10 mouse cellular contexts compared by ENCODE assay signal in the genomic region with DNA sequence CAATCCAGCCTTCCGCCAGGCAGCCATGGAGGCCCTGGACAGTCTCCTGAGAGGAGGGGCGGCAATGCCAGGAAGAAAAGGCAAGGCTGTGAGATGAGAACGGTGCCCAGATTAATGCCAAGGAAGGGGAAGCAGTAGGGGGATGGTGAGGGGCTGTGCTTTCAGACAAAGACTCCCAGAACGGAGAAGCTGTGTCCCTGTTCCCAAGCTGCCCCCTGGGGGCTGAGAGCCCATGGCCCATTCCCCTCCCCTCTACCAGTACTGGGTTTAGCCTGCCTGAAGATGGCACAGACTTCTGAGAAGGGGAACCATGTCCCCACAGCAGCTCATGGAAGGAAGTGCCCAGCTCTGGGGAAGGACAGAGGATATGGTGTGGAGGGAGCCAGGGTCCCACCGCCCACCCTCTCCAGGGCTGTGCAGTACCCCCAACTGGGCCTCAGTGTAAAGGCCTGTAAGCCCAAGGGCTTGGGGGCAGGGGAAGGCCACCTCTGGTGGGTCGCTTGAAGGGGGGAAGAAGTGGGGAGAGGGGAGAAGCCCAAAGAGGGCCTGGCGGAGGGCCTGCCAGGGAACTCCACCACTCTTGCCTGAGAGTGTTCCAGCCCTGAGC. TPM values are rescaled to one million over a fixed set of nuclear protein-coding genes. Genes with fewer than 3 reads are reported as not detected.
DNase-seq lines count a peak whose midpoint lies in the region; ATAC-seq and TF ChIP-seq lines count a peak whose summit lies in the region.
"Had no signal": no experiment of that assay in that cellular context is flagged by ENCODE, and none has a peak within 500 bp of the region (broad histone marks: within the 10 kb centered on the region; RNA-seq: fewer than 3 reads in every experiment).

No protein-coding gene starts in this region.

- no peak overlapping the region for H3K4me3 ChIP-seq in lung, embryonic 15.5 days
- no peak overlapping the region for H3K4me3 ChIP-seq in limb, embryonic 13.5 days
- H3K4me3 ChIP-seq in stomach, postnatal 0 days (ENCODE audit: low read depth, low read length), result no peak overlapping the region

- peak; percentile 50 for DNase-seq in cerebellum, adult 9-11 months
- no peak for DNase-seq in lung, postnatal 10 days
- no peak for DNase-seq in stomach, postnatal 0 days (ENCODE audit: low spot score)
- DNase-seq in kidney, postnatal 4 days, result no peak
- DNase-seq in spleen, postnatal 36 days (ENCODE audit: low spot score in 2 of 2), result no peak
- DNase-seq: kidney, postnatal 14 days; lung, postnatal 4 days had no signal

- H3K36me3 ChIP-seq in lung, embryonic 15.5 days, result peaks cover 58% of the 10 kb centered on the region
- peaks cover 96% of the 10 kb centered on the region for H3K36me3 ChIP-seq in limb, embryonic 13.5 days
- H3K36me3 ChIP-seq in stomach, postnatal 0 days (ENCODE audit: control insufficient read depth, insufficient read depth, low read length), result peaks cover 29% of the 10 kb centered on the region

- peaks cover 23% of the 10 kb centered on the region for H3K4me1 ChIP-seq in lung, embryonic 15.5 days
- H3K4me1 ChIP-seq in limb, embryonic 13.5 days, result peaks cover 33% of the 10 kb centered on the region
- H3K4me1 ChIP-seq in stomach, postnatal 0 days (replicated peaks; ENCODE audit: control insufficient read depth, insufficient read depth), result no peaks in the 10 kb centered on the region; the same call in 1 of the 2 replicates

- no peak for ATAC-seq in cerebellum, adult (ENCODE audit: insufficient number of reproducible peaks, low FRiP score, low TSS enrichment)
- no peak for ATAC-seq in lung, embryonic 15.5 days (ENCODE audit: borderline replicate concordance, extremely low read depth, low FRiP score, low TSS enrichment)
- ATAC-seq in limb, embryonic 13.5 days (ENCODE audit: low FRiP score, low read depth), result no peak
- no peak for ATAC-seq in stomach, postnatal 0 days (ENCODE audit: low FRiP score, low TSS enrichment)

- 61% methylated on average over 7 of the region's 7 CpGs for WGBS in lung, embryonic 15.5 days
- WGBS in limb, embryonic 13.5 days, result 53% methylated on average over 7 of the region's 7 CpGs
- WGBS in stomach, postnatal 0 days, result 44% methylated on average over 7 of the region's 7 CpGs

- TF ChIP-seq CTCF in stomach, postnatal 0 days (IDR thresholded peaks at IDR 0.05; ENCODE audit: low read depth), result no peak

- no peak overlapping the region for H3K9ac ChIP-seq in lung, embryonic 15.5 days
- H3K9ac ChIP-seq in limb, embryonic 13.5 days, result peak overlapping the region; percentile 40
- no peak overlapping the region; the same call in 1 of the 2 replicates for H3K9ac ChIP-seq in stomach, postnatal 0 days (ENCODE audit: low read length)

- no peak overlapping the region for H3K4me2 ChIP-seq in lung, embryonic 15.5 days
- no peak overlapping the region; the same call in 1 of the 2 replicates for H3K4me2 ChIP-seq in limb, embryonic 13.5 days (replicated peaks)
- H3K4me2 ChIP-seq in stomach, postnatal 0 days (replicated peaks; ENCODE audit: low read depth), result no peak overlapping the region

- H3K27ac ChIP-seq in lung, embryonic 15.5 days, result 0 out of 2 replicates have a peak overlapping the region, but pooled peaks have one; percentile 27
- peak overlapping the region; percentile 75 for H3K27ac ChIP-seq in limb, embryonic 13.5 days
- peak overlapping the region; percentile 45 for H3K27ac ChIP-seq in stomach, postnatal 0 days (replicated peaks)

- no peaks in the 10 kb centered on the region for H3K9me3 ChIP-seq in lung, embryonic 15.5 days
- H3K9me3 ChIP-seq in limb, embryonic 13.5 days, result no peaks in the 10 kb centered on the region
- H3K9me3 ChIP-seq in stomach, postnatal 0 days (ENCODE audit: control insufficient read depth, low read length), result no peaks in the 10 kb centered on the region

- no peaks in the 10 kb centered on the region for H3K27me3 ChIP-seq in lung, embryonic 15.5 days
- no peaks in the 10 kb centered on the region for H3K27me3 ChIP-seq in limb, embryonic 13.5 days
- H3K27me3 ChIP-seq in stomach, postnatal 0 days (ENCODE audit: control insufficient read depth, insufficient read depth, low read length), result no peaks in the 10 kb centered on the region

- TF ChIP-seq EP300 in stomach, postnatal 0 days (optimal IDR thresholded peaks at IDR 0.05), result no peak

RNA-seq across cellular contexts. Expression of gene Rcor2, which starts 9.0 kb away (rescaled TPM):
- 9.7 and 12.4 TPM in 2 replicates for polyA plus RNA-seq in lung, embryonic 15.5 days (2015; fragmentation: Nextera tagmentation; extraction: Ambion mirVana)
- polyA plus RNA-seq in limb, embryonic 13.5 days (2015; fragmentation: Nextera tagmentation; extraction: Ambion mirVana), result 24.9 and 25.0 TPM in 2 replicates
- 2.2 and 2.4 TPM in 2 replicates for polyA plus RNA-seq in stomach, postnatal 0 days (2015; fragmentation: Nextera tagmentation; extraction: Ambion mirVana)

RNA-seq across cellular contexts. Expression of gene Naa40, which starts 35.2 kb away (rescaled TPM):
- polyA plus RNA-seq in lung, embryonic 15.5 days (2015; fragmentation: Nextera tagmentation; extraction: Ambion mirVana), result 55.1 and 61.5 TPM in 2 replicates
- 58.0 and 60.1 TPM in 2 replicates for polyA plus RNA-seq in limb, embryonic 13.5 days (2015; fragmentation: Nextera tagmentation; extraction: Ambion mirVana)
- 20.1 and 20.5 TPM in 2 replicates for polyA plus RNA-seq in stomach, postnatal 0 days (2015; fragmentation: Nextera tagmentation; extraction: Ambion mirVana)

RNA-seq across cellular contexts. Expression of gene Cox8a, which starts 58.7 kb away (rescaled TPM):
- polyA plus RNA-seq in lung, embryonic 15.5 days (2015; fragmentation: Nextera tagmentation; extraction: Ambion mirVana), result 793 and 848 TPM in 2 replicates
- polyA plus RNA-seq in limb, embryonic 13.5 days (2015; fragmentation: Nextera tagmentation; extraction: Ambion mirVana), result 734 and 747 TPM in 2 replicates
- 1,651 and 1,766 TPM in 2 replicates for polyA plus RNA-seq in stomach, postnatal 0 days (2015; fragmentation: Nextera tagmentation; extraction: Ambion mirVana)
